Mouse (Mus musculus): Measurements from ENCODE around the gene 3110009E18Rik. TPM values are rescaled to one million over a fixed set of nuclear protein-coding genes. Genes with fewer than 3 reads are reported as not detected.

3110009E18Rik gene
- polyA plus RNA-seq, 1 experiment from 2014 or later, result 16.6 TPM

DNA sequence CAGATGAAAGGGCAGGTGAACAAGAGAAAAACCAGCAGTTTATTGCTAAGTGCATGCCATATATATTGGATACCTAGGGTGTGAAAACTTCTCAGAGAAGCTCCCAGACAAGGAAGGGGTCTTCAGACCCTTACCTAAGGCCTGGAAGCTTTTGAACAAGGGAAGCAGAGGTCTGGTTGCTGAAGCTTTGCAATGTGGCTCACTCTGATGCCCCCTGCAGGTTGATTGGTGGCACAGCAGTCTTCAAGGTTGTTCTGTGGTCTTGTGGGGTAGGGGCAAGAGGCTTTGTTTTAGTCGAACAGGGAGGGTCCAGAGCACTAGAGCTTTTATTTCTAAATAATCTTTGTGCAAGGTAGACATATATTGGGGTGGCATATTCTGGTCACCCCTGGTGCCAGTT, 34.3 kb downstream of the 3110009E18Rik start:
- Histone ChIP-seq H3K27me3 (replicated peaks) (no peaks in the 10 kb centered on the region), H3K36me3 (no peaks in the 10 kb centered on the region), H3K27ac (no peak overlapping the region), H3K9me3 (no peaks in the 10 kb centered on the region), H3K4me3 (replicated peaks) (no peak overlapping the region), H3K4me2 (no peak overlapping the region), H3K9ac (no peak overlapping the region), H3K4me1 (no peaks in the 10 kb centered on the region)
- 17% methylated on average over 1 of the region's 1 CpGs for WGBS
- ATAC-seq (ENCODE audit: insufficient read depth, low FRiP score, low read depth), result no peak

DNA sequence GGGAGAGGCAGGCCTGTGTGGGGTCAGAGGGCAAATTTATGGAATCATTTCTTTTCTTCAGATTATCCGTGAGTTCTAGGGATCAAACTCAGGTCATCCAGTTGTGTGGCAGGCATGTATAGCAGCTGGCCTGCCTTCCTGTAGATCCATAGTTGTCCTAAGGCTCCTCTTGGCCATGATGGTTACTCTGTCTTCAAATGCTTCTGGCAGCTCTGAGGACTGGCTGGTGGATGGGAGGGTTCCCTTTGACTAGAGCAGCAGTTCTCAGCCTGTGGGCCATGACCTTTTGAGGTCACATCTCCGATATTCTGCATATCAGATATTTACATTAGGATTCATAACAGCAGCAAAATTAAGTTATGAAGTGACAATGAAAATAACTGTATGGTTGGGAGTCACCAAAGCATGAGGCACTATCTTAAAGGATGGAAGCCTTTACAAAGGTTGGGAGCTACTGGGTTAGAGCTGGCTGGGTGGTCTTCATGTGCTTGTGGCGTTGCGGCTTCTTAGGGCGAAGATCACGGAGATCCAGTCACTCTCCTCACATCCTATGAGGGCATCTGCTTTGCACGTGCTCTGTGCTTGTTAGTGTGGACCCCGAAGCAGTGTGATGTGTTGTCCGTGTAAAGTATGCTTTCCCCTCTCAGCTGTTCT, 37.6 kb downstream of the 3110009E18Rik start:
- WGBS, result 79% methylated on average over 9 of the region's 9 CpGs
- ATAC-seq (ENCODE audit: insufficient read depth, low FRiP score, low read depth), result no peak
- Histone ChIP-seq H3K9ac (no peak overlapping the region), H3K27me3 (replicated peaks) (no peaks in the 10 kb centered on the region), H3K27ac (no peak overlapping the region), H3K36me3 (no peaks in the 10 kb centered on the region), H3K4me3 (replicated peaks) (no peak overlapping the region), H3K4me2 (no peak overlapping the region), H3K4me1 (no peaks in the 10 kb centered on the region), H3K9me3 (no peaks in the 10 kb centered on the region)

DNA sequence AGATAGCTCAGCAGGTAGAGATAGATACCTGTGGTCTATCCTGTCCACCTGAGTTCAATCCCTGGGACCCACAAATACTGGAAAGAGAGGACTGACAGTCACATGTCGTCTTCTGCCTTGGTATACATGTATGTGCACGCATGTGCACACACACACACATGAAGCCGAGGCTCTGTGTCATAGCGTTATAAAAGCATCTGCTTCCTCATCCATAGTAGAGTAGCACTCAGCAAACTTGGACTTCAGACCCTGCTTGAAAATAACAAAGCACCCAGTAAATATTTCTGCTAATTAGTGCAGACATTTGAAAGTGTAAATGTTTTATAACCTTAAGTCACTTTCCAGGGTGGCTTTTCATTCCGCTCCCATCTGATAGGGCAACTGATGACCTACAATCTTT, 40.5 kb downstream of the 3110009E18Rik start:
- WGBS, result 87% methylated on average over 5 of the region's 5 CpGs
- no peak overlapping the region for H3K4me2 ChIP-seq
- no peaks in the 10 kb centered on the region for H3K4me1 ChIP-seq
- H3K27ac ChIP-seq, result no peak overlapping the region
- H3K27me3 ChIP-seq (replicated peaks), result no peaks in the 10 kb centered on the region
- H3K36me3 ChIP-seq, result no peaks in the 10 kb centered on the region
- no peak for ATAC-seq (ENCODE audit: insufficient read depth, low FRiP score, low read depth)
- H3K9me3 ChIP-seq, result no peaks in the 10 kb centered on the region
- no peak overlapping the region for H3K9ac ChIP-seq
- H3K4me3 ChIP-seq (replicated peaks), result no peak overlapping the region

DNA sequence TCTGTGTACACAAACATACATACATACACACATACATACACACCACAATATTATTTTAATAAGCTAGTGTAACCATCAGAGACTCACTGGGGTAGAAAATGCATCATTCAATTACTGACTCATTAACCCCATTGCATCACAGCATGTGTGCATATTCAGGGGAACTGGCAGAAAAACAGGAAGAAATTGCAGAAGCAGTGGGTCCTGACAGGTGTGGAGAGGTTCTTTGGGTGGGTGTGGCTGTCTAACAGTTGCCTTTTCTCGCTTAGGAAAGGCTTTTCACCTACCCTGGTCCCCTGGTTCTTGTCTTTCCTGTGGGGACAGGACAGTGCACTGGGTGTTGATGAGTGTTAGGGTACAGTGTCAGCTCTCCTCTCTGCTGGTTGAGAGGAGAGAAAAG, 41.6 kb downstream of the 3110009E18Rik start:
- H3K4me2 ChIP-seq, result no peak overlapping the region
- H3K36me3 ChIP-seq, result no peaks in the 10 kb centered on the region
- H3K4me1 ChIP-seq, result no peaks in the 10 kb centered on the region
- H3K27ac ChIP-seq, result no peak overlapping the region
- WGBS, result 63% methylated on average over 1 of the region's 1 CpGs
- no peak overlapping the region for H3K9ac ChIP-seq
- H3K27me3 ChIP-seq (replicated peaks), result no peaks in the 10 kb centered on the region
- H3K9me3 ChIP-seq, result no peaks in the 10 kb centered on the region
- no peak overlapping the region for H3K4me3 ChIP-seq (replicated peaks)
- no peak for ATAC-seq (ENCODE audit: insufficient read depth, low FRiP score, low read depth)

DNA sequence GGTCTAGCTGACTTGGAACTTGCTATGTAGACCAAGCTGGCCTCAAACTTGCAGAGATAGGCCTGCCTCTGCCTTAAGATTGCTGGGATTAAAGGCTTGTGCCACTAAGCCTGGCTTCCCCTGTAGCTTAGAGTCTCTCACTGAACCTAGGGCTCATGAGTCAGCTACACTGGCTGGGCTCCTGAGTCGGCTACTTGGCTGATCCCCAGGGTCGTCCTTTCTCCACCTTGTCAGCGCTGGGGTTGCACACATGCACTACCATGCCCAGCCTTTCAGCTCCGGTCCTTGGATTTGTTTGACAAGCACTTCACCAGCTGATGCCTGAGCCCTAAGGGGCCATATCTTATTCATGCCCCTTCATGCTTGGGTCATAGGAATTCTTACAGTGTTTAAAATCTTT, 47.0 kb downstream of the 3110009E18Rik start:
- H3K9ac ChIP-seq, result no peak overlapping the region
- H3K9me3 ChIP-seq, result no peaks in the 10 kb centered on the region
- no peak overlapping the region for H3K4me3 ChIP-seq (replicated peaks)
- H3K27ac ChIP-seq, result no peak overlapping the region
- H3K36me3 ChIP-seq, result no peaks in the 10 kb centered on the region
- no peaks in the 10 kb centered on the region for H3K27me3 ChIP-seq (replicated peaks)
- H3K4me2 ChIP-seq, result no peak overlapping the region
- no peaks in the 10 kb centered on the region for H3K4me1 ChIP-seq
- WGBS, result 60% methylated on average over 4 of the region's 4 CpGs
- ATAC-seq (ENCODE audit: insufficient read depth, low FRiP score, low read depth), result no peak

DNA sequence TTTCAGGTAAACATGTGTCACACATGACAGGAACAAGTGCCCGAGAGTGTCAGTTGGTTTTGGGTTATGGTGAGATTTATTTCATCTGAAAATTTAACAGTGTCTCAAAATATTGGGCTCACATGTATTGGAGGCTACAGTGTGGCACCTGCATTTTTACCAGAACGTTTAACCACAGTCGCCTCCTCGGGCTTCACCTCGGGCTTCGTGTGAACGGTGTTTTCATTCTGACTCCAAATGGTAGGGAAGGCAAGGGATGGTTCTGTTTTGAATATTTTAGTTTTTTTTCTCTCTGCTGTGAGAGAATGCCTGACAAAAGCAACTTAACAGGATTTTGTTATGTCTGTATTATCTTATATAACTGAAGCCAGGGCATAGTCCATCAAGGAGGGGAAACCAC, 47.7 kb downstream of the 3110009E18Rik start:
- ATAC-seq (ENCODE audit: insufficient read depth, low FRiP score, low read depth), result no peak
- no peaks in the 10 kb centered on the region for H3K36me3 ChIP-seq
- no peak overlapping the region for H3K9ac ChIP-seq
- no peak overlapping the region for H3K4me2 ChIP-seq
- H3K4me1 ChIP-seq, result no peaks in the 10 kb centered on the region
- no peak overlapping the region for H3K27ac ChIP-seq
- no peaks in the 10 kb centered on the region for H3K9me3 ChIP-seq
- 78% methylated on average over 7 of the region's 7 CpGs for WGBS
- no peaks in the 10 kb centered on the region for H3K27me3 ChIP-seq (replicated peaks)
- no peak overlapping the region for H3K4me3 ChIP-seq (replicated peaks)

DNA sequence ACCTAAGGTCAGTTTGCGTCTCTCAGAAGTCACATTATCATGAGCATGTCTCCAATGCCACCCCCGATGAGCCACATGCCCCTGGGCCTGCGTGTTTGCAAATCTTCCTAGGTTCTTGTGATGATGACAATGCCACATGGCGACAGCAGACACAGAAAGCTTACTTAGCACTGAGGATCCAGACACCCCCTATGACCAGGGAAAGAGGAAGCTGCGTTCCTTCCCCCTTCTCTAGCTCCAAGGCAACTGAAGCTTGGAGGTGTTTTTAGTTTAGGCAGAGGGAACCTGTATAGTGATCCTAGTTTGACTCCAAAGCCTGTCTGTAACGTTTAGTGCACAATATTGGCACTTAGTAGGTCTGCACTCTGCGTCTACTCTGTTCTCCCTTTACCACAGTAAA, 49.3 kb downstream of the 3110009E18Rik start:
- WGBS, result 81% methylated on average over 7 of the region's 7 CpGs
- no peak overlapping the region for H3K9ac ChIP-seq
- no peak overlapping the region for H3K27ac ChIP-seq
- H3K36me3 ChIP-seq, result no peaks in the 10 kb centered on the region
- no peak overlapping the region for H3K4me2 ChIP-seq
- H3K4me3 ChIP-seq (replicated peaks), result no peak overlapping the region
- ATAC-seq (ENCODE audit: insufficient read depth, low FRiP score, low read depth), result no peak
- H3K4me1 ChIP-seq, result no peaks in the 10 kb centered on the region
- H3K9me3 ChIP-seq, result no peaks in the 10 kb centered on the region
- no peaks in the 10 kb centered on the region for H3K27me3 ChIP-seq (replicated peaks)

DNA sequence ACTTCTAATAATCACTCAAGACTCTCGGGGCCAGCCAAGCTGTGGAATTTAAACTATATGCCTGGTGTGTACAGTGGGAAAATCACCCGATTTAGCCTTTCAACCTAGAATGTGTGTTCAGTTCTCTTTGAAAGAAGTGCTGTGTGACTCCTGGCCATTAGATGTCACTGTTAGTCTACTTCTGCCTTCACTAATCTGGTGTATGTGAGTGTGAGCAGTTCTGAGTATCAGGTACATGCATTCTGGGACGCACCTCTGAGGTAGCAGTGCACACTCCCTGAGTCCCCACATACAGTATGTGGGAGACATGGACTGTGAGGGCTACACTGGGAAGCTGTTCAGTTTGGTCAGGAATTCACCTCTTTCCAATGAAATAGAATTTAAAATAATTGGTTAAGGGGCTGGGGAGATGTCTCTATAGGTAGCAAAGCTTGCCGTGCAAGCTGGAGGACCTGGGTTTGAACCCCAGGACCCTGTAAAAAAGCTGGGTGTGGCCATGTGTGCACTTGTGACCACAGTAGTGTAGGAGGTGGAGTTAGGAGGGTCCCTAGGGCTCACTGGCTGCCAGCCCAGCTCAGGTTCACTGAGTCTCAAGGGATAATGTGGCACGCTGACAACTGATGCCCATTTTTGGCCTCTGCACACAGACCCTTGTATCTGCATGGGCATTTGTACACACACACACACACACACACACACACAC, 51.0 kb downstream of the 3110009E18Rik start:
- Histone ChIP-seq H3K27me3 (replicated peaks) (no peaks in the 10 kb centered on the region), H3K4me3 (replicated peaks) (no peak overlapping the region), H3K27ac (no peak overlapping the region), H3K4me2 (no peak overlapping the region), H3K9me3 (no peaks in the 10 kb centered on the region), H3K4me1 (no peaks in the 10 kb centered on the region), H3K36me3 (no peaks in the 10 kb centered on the region), H3K9ac (no peak overlapping the region)
- 51% methylated on average over 5 of the region's 5 CpGs for WGBS
- ATAC-seq (ENCODE audit: insufficient read depth, low FRiP score, low read depth), result no peak

DNA sequence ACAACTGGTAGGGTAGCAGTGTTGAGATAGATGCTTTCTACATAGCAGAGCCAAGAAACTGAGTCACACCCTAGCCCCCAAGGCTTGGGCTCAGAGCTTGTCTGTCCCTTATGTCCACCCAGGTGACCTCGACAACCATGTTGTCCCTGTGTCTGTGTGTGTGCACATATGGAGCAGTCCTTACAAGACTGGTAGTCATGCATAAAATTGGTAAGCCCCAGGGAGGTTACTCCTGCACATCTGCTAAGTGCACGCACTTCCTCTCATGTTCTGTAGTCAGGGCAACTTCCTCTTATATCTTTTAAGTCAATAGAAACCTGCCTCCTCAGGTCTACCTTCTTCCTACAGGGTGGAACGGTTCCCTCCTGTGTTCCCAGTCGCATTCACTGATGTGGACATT, 54.0 kb downstream of the 3110009E18Rik start:
- ATAC-seq (ENCODE audit: insufficient read depth, low FRiP score, low read depth), result no peak
- WGBS, result 80% methylated on average over 4 of the region's 4 CpGs
- Histone ChIP-seq H3K9ac (no peak overlapping the region), H3K27me3 (replicated peaks) (no peaks in the 10 kb centered on the region), H3K9me3 (no peaks in the 10 kb centered on the region), H3K36me3 (no peaks in the 10 kb centered on the region), H3K4me2 (no peak overlapping the region), H3K27ac (no peak overlapping the region), H3K4me1 (no peaks in the 10 kb centered on the region), H3K4me3 (replicated peaks) (no peak overlapping the region)

DNA sequence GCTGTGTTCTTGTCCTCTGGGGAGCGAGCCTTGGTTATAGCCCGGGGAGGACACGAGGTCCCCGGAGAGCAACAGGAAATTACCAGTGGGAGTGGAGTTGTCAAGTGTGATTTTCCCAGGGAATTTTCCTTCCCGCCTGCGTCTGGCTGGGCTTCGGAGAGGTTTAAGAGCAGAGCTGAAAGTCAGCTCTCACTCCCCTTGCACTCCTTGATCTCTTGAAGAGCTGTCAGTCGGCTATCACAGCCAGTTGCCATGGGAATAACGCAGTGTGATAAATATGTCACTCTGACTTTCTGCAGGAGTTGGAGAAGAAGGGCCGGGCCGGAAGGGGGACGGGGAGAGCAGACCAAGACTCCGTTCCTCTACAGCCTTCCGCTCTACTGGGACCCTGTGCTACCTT, 55.3 kb downstream of the 3110009E18Rik start:
- Histone ChIP-seq H3K4me3 (replicated peaks) (no peak overlapping the region), H3K4me1 (no peaks in the 10 kb centered on the region), H3K36me3 (no peaks in the 10 kb centered on the region), H3K9ac (no peak overlapping the region), H3K27me3 (replicated peaks) (no peaks in the 10 kb centered on the region), H3K9me3 (no peaks in the 10 kb centered on the region), H3K4me2 (no peak overlapping the region), H3K27ac (no peak overlapping the region)
- 20% methylated on average over 14 of the region's 14 CpGs for WGBS
- ATAC-seq (ENCODE audit: insufficient read depth, low FRiP score, low read depth), result 0 out of 2 replicates have a peak, but pooled peaks have one; percentile 43

DNA sequence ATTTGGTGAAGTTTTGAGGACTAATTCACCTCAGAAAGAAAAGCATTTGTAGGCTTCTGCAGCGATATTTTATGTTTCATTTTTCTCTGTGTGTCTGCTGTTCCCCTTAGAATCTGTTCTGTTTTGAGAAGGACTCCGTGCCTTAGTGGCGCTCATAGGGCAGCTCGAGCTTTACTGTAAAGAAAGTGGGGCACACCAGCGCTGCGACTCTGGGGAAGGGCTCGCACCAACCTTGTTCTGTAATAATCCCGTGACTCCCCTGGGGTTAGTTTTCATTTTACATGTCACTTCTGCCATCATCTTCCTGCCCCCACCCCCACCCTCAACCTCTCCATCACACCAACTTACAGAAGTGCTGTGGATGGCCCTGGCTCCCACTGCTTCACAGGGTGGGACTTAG, 56.2 kb downstream of the 3110009E18Rik start:
- Histone ChIP-seq H3K9me3 (no peaks in the 10 kb centered on the region), H3K27ac (no peak overlapping the region), H3K4me2 (no peak overlapping the region), H3K4me3 (replicated peaks) (no peak overlapping the region), H3K27me3 (replicated peaks) (no peaks in the 10 kb centered on the region), H3K4me1 (no peaks in the 10 kb centered on the region), H3K36me3 (no peaks in the 10 kb centered on the region), H3K9ac (no peak overlapping the region)
- 93% methylated on average over 8 of the region's 8 CpGs for WGBS
- ATAC-seq (ENCODE audit: insufficient read depth, low FRiP score, low read depth), result no peak

DNA sequence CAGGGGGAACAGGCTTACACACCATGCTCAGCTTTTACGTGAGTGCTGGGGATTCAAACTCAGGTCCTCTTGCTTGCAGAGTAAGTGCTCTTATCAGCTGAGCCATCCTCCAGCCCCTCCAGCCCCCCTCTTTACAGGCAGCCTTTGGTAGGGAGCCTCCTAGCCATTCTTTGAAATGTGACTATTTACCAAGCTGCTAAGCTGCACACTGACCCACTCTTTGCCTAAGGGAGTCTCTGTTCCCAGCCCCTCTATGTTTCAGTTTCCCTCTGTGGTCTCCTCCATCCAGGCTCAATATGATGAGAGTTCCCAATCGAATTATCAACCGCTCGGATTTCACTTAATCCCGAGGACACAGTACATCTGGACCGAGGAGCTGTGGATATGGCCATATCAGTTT, 65.2 kb downstream of the 3110009E18Rik start:
- H3K36me3 ChIP-seq, result no peaks in the 10 kb centered on the region
- no peak overlapping the region for H3K4me3 ChIP-seq (replicated peaks)
- no peak overlapping the region for H3K27ac ChIP-seq
- ATAC-seq (ENCODE audit: insufficient read depth, low FRiP score, low read depth), result no peak
- no peaks in the 10 kb centered on the region for H3K27me3 ChIP-seq (replicated peaks)
- H3K9me3 ChIP-seq, result no peaks in the 10 kb centered on the region
- H3K9ac ChIP-seq, result no peak overlapping the region
- 51% methylated on average over 6 of the region's 6 CpGs for WGBS
- H3K4me2 ChIP-seq, result no peak overlapping the region
- H3K4me1 ChIP-seq, result no peaks in the 10 kb centered on the region

All from stomach, embryonic 15.5 days (tissue).